Mouse (Mus musculus): ENCODE results near the gene Zbed6.
"Not testable (repeated sequence)": the region's sequence is repeated elsewhere in the genome, so short reads cannot be mapped to it uniquely, and the experiment has no call there.

The Zbed6 gene

DNA sequence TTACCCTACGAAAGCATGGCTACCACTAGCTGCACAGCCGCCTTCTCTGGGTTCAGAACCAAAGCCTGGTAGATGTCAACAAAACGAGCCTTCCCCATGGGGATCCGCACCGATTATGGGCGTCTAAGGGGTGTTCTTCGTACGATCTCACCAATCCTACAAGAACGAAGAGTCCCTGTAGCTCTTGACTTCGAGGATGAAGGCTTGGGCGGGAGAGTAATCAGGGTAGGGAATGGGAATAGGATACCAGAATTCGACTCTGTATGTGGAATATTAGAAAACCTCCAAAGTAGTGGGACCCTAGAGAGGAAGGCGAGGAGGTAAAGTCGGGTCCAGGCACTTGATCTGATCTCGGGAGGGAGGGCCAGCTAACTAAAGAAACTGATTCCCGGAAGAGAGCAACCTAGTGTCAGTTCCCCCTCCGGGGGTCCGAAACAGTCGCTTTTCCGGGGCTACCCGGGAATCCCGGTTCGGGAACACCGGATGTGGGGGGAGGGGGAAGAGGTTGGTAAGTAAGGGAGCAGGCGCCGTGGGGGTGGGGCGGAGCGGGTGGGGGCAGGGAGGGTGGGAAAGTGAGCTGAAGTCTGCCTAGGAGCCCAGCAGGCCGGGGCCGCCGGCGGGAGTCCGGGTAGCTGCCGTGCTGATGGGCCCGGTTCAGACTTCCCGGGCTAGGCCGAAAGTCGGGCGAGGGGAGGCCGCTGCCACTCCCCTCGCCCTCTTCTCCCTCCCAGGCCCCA lies at the start of gene Zbed6:
TSS of gene Zbed6 (minus strand) at position 420 of the 737 bp plus-strand sequence.
- peak; percentile 53 for DNase-seq (ENCODE audit: low spot score)

DNA sequence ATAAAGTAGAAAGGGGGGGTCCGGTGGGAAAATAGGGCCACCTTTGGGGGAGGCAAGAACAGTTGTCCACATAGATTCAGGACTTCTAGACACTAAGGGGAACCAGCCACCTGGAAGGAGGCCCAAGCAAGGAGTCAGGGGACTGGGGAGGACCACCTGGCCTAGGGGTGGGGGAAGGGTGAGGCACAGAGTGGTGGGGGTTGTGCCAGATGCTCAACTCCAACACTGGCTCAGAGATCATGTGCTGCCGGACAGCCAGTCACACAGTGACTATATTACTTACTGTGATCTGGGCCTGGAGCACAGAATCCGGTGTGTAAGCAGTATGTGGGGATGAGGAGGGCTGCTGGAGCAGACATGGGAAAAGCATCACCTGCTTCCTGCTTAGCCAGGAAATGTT lies 48.6 kb upstream of the Zbed6 start:
- no peak for DNase-seq (ENCODE audit: low spot score)

DNA sequence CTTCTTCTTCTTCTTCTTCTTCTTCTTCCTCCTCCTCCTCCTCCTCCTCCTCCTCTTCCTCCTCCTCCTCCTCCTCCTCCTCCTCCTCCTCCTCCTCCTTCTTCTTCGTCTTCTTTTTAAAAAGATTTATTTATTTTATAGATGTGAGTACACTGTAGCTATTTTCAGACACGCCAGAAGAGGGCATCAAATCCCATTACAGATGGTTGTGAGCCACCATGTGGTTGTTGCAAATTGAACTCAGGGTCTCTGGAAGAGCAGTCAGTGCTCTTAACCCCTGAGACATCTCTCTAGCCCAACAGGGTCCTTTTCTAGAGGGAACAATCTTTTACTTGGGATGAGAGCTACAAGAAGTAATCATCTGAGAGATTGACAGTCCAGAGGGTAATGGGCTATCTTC lies 41.1 kb upstream of the Zbed6 start:
- DNase-seq (ENCODE audit: low spot score): not testable (repeated sequence)

DNA sequence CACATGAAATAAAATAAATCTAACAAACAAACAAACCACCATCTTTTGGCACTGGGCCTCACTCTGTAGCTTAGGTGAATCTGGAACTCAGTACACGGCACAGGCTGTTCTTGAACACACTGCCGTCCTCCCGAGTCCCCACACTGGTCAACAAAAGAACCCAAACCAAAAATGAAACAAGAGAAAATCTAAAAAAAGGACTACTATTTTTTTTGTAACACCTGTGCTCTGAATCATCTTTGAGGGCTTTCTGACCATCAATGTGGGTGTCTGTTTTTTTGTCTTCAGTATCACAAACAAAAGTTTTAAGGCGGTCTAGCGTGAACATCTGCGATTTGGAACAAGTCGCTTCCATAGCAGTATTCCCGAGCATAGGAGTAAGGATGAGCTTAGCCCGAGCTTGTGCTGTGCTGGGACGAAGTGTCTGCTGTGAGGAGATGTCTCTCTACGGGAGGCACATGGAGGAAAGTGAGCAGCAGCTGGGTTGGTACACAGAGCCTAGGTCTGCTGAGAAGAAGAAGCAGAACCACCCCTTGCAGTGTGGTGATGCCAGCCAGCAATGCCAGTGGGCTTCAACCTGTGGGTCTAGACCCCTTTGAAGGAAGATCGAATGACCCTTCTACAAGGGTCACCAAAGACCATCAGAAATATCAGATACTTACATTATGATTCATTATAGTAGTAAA lies 37.4 kb upstream of the Zbed6 start:
- no peak for DNase-seq (ENCODE audit: low spot score)

DNA sequence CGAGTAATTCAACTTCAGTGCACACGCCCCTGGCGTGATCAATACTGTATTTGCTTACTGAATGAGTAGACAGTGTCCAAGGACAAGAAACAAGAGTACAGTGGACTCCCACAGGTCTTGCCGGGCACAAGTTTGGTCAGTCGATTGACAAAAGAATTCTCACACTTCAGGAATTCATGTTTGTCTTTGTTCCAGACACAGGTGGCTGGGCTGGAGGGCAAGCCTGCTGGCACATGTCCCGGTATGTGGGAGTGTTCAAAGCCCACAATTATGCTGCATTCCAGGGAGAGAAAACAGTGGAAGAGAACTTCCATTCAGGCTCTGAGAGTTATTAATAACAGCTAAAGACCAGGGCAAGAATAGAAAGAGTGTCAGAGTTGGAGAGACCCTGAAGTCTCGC lies 35.2 kb upstream of the Zbed6 start:
- DNase-seq (ENCODE audit: low spot score): peak; percentile 62

DNA sequence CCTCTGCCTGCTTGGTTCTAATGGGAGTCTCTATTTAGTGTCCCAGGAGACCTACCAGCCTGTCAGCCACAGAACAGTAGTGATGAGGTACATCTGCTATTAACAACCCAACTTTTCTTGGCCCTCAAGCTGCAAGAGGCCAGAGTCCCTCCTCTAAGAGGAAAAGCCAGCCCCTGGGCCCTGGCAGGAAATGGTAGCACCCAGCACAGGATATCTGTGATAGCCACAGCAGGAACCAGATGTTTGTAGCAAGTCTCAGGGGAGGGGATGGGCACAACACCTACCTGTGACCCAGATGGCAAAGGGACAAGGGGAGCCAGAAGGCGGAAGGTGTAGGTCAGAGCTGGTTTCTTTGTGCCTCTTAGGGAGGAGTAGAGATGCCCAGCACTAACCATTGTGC lies 34.2 kb upstream of the Zbed6 start:
- DNase-seq (ENCODE audit: low spot score): no peak

DNA sequence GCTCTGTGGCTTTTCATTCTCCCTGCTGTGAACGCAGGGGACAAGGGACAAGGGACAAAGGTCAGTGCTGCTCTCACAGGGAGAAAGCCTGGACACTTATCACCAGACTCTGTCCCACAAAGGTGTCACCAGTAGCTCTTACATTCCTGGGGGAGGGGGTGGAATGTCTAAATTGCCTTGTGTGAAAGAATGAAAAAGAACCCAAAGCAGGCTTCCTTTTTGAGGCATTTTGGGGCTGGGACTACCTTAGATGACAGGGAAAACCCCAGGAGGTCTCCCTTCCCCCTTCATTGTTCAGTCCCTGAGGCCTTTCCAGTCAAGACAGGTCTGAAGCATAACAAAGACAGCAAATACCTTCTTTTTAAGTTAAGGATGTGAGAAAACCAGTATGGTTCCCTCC lies 33.6 kb upstream of the Zbed6 start:
- no peak for DNase-seq (ENCODE audit: low spot score)

DNA sequence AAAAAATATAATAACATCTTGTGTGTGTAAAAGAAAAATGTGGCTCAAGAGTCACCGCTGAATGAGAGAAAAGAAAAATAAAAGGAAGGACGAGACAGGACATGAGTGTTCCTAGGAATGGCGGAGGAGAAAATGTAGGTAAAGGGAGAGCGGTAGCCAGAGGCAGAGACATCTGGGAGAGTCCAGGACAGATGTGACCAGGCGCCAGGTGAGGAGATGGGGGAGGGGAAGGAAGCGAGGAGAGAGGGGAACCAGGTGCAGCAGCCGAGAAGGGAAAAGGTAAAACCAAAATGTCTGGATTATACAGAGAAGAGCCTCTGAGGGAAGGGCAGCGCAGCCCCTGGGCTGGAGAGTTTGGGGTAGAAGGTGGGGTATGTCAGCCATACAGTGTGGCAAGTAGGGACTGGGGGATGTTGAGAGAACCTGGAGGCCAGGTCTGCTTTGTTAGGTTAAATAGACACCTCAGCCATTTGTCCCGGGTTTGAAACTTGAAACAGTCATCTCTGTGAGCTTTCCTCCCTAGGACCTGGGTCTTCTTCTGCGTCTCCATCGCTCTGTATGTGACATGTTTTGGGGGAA lies 32.9 kb upstream of the Zbed6 start:
- DNase-seq (ENCODE audit: low spot score): no peak

DNA sequence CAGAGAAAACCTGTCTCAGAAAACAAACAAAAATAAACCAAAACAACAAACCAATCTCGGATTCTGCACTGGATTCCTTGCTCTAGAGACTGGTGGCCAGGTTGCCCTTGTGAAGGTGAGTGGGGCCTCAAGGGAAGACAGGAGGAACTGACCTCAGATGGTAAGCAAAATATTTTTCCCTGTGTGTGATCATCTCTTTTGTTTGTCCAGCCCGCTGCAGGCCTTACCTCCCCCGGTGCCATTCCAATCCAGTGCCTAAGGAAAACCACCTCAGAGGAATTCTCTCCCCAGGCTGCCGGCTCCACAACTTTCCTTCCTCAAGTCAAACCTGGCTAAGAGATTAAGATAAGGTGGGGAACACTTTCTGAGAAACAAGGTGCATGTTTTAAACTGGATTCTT lies 31.5 kb upstream of the Zbed6 start:
- no peak for DNase-seq (ENCODE audit: low spot score)

DNA sequence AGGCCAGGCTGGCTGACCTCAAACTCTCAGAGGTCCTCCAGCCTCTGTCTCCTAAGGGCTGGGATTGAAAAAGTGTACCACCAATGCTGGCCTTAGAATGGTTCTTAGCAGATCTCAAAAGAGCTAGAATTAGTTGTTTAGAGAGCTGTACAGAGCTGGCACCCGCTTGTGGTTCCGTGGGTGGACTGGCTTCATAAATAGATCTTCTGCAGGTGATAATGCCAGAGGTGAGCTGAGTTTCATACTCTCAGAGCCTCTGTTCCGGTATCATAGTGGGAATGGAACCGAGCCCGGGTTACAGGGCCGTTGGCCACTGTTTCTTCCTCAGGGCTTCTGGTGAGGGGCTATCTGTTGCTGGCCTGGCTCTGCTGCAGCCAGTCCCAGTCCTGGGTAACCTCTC lies 30.4 kb upstream of the Zbed6 start:
- no peak for DNase-seq (ENCODE audit: low spot score)

DNA sequence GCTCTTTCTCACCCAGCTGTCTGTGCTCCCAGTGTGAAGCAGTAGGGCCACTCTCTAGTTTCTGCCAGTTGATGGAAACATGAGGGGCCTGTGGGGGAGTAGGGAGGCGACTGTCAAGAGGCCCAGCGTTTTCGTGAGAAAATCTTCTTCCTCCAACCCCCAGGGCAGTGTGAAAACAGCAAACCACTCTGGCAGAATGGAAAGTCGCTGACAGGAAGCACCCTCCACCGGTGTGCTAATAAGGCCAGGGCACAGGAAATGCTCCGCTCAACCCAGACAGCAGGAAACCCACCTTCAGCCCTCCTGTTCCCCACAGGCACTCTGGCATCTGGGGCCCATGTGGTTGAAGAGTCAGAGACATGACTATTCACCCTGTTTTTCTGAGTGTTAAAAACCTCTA lies 29.2 kb upstream of the Zbed6 start, which contains the start of gene Lax1:
TSS of gene Lax1 (minus strand) at position 212 of the 400 bp plus-strand sequence.
- no peak for DNase-seq (ENCODE audit: low spot score)

DNA sequence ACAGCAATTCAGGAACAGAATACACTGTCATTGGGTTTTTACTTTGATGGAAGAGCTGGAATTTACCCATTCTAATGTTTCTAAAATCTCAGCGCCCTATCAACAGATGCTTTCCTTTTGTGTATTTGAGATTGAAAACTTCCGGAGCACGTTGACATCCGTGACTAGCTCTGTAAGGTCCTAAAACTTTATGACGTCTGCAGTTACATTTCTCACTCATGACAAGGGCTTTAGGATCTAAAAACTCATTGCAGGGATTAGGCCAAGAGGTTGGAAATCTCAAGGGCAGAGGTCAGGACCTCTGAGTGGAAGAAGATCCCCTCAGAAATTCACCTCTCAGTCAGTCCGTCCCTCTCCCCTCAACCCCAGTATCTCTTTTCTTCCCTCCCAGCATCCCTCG lies 27.6 kb upstream of the Zbed6 start:
- DNase-seq (ENCODE audit: low spot score): no peak

DNA sequence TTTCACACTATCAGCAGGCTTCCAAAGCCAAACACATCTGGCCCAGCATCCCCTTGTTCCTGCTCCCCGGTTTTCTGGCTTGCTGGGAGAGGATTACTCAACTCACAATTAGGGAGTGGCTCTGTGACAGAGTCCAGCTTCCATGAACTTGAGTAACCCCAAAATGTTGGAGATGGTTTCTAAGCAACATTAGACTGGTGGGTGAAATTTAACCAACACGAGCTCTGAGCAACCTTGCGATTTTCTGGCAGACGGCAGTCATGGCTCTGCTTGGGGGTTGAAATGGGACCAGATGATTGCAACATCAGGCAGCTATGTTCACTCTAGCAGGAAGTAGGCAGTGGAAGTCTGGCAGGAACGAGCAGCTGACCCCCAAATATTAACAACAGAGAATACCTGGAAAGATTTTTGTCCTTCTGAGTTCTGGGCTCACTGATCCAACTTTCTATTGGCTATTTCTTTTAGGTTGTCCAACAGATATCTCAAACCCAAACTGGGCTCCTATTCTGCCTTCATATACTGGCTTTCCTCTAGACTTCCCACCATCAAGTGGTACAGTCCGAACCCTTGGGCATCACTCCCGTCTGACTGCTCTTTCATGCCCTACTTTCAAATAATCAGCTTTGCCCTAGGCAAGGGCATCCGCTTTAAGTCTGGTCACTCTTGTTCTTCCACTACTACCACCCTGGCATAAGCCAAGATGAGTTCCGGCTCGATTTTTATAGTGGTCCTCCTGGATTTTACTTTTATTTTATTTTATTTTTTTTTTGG lies 25.2 kb upstream of the Zbed6 start:
- DNase-seq (ENCODE audit: low spot score): peak; percentile 30

DNA sequence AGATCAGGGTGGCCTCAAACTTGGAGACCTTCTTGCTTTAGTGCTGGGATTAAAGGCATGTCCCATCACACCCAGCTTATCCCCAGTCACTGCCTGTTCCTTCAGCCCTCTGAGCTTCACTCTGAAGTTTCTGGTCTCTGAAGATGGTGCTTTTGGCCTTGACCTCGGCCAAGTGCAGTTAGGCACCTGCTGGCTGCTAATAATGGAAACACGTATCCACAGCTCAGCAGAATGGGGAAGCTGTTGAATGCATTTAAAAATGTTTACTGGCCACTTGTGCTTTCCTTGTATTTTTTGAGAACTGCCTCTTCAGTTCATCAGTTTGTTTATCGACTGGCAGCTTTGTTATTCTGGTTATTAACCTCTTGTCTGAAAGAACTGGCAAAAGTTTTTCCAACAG lies 11.1 kb upstream of the Zbed6 start:
- no peak for DNase-seq (ENCODE audit: low spot score)

DNA sequence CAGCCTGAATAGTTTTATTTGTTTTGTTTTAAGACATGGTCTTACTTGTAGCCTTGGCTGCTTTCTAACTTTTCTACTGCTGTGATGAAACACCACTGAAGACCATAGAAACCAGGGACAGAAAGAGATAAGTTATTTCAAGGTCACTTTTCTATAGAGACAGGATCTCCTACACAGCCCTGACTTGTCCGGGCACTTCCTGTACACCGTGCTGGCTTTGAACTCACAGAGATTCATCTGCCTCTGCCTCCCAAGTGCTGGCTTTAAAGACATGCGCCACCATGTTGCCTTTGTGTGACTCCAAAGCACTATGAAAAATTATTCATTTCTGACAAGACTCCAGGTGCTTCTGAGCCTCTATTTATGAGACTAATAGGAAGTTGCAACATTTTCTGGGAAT lies 10.6 kb upstream of the Zbed6 start:
- DNase-seq (ENCODE audit: low spot score): no peak

DNA sequence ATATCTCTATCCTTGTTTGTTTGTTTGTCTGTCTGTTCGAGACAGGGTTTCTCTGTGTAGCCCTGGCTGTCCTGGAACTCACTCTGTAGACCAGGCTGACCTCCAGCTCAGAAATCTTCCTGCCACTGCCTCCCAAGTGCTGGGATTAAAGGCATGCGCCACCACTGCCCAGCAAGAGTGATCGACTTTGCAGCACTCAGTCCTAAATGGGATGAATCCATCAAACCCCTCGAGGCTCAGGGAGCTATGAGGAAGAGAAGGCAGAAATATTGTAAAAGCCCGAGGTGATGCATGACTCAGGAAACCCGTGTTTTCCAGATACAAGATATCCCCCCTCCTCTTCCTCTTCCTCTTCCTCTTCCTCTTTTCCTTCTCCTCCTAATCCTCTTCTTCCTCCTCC lies 10.1 kb upstream of the Zbed6 start:
- no peak for DNase-seq (ENCODE audit: low spot score)

DNA sequence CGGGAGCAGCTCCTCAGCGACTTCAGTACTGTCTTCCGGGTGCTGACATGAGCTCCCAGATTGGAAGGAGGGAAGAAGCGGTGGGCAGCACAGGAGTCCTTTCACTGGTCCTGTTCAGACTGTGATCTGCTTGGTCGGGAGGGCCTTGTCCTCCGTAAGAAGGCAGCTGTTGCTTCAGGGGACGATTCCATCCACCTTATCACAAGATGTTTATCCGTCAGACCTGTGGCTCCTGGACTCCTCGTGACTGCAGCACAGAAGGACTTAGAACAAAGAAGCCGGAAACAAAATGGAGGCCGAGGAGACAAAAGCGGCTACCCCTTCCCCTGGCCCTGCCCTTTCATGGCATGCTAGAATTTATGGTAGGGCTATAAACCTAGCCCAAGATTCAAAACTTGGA lies 9.5 kb upstream of the Zbed6 start:
- DNase-seq (ENCODE audit: low spot score): no peak

DNA sequence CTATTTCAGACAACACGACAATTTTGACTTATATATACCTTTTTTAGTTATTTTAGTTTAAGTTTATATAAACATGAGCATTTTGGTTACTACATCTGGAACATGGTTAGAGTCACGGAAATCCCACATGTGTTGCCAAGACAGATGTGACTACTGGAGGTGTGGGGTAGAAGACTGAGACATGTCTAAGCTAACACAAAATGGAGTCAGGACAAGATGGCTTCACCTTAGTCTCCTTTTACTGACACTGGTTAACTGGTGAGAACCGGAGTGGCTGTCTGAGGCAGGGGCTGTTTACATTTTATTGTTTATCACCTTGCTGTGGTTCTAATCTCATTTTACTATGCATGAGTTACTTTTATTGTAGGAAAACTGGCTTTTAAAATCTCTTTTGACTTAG lies 7.9 kb upstream of the Zbed6 start:
- DNase-seq (ENCODE audit: low spot score): no peak

DNA sequence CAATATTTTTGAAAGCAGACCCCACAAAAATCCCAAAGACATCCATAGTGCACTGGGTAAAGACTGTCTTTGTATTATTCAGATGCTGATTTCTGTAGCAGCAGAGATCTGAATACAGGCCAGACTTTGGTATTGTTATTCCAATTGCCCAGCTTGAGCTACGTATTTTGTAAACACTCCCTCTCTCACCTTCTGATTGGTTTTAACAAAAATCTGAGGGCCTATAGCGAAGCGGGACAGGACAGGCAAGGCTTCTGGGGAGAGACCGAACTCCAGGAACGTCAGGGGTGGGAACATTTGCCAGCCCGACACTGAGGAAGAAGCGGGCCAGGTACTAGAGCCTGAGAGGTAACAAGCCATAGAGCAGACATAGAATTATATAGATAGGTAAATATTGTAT lies 7.0 kb upstream of the Zbed6 start:
- no peak for DNase-seq (ENCODE audit: low spot score)

DNA sequence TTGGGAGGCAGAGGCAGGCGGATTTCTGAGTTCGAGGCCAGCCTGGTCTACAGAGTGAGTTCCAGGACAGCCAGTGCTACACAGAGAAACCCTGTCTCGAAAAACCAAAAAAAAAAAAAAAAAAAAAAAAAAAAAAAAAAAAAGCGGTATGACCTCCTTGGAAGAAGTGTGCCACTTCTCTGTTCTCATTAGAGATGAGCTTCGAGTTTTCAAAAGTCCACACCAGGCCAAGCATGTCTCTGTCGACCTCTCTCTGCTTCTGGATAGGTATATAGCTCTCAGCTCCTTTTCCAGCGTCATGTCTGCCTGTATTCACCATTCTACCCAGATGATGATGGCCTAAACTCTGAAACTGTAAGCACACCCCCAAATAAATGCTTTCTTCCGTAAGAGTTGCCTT lies 5.0 kb upstream of the Zbed6 start:
- not testable (repeated sequence) for DNase-seq (ENCODE audit: low spot score)

DNA sequence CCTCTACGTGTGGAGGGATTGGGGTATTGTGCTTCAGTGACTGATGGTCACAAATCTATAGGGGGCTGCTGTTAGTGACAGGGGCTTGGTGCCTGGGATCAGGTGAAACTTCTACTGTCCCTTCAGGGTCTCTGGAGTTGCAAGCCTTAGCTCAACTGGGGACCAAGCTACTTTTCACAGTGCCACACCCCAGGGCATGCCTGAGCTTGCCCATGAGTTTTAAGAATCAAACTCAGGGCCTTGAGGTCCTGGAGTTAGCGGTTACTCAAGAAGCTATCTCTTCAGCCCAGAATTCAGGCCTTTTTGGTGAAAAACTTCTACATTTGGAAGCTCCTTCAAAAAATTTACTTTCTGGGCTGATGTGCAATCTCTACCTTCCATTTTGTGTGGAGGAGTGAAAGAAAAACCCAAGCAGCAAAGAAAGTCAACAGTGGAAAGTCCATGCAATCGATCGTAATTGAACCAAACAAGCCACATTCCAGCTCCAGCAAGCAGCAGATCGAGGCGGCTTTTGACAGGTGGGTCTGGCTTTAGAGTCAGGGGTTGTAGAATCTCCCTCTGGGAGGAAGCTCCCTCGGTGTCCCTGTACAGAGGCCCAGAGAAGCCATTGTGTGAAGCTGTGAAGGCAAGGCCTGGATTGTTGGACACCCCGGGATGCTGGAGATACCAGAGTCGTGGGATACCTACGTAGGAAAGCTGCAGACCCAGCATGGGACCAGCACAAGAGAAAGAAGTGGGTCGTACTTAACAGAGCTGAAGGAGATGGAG lies 3.7 kb upstream of the Zbed6 start:
- no peak for DNase-seq (ENCODE audit: low spot score)

DNA sequence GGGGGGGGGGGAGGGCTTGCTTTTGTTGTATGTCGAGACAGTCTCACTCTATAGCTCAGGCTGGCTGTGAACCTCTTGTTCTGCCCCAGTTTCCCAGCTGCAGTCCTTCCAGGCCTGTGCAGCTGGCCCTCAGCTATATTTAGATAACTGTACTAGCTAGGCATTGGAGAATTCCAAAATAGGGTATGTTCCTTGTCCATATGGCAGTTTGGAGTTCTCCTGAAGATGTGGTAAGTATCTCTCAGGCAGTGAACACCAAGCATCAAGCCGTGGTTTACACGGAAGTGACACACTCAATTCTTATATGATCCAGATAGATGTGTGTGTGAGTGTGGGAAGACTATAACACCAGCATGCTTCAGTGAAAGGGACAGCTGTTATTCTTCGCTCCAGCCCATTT lies 2.7 kb upstream of the Zbed6 start:
- no peak for DNase-seq (ENCODE audit: low spot score)

All from ovary, postnatal 14 days (tissue).